Mouse (Mus musculus): ENCODE measurements around the gene Rasal2. TPM values are rescaled to one million over a fixed set of nuclear protein-coding genes. Genes with fewer than 3 reads are reported as not detected.
"Not testable (repeated sequence)": the region's sequence is repeated elsewhere in the genome, so short reads cannot be mapped to it uniquely, and the experiment has no call there.

Gene Rasal2
- polyA plus RNA-seq, 1 experiment from 2014 or later: 13.7 TPM

DNA sequence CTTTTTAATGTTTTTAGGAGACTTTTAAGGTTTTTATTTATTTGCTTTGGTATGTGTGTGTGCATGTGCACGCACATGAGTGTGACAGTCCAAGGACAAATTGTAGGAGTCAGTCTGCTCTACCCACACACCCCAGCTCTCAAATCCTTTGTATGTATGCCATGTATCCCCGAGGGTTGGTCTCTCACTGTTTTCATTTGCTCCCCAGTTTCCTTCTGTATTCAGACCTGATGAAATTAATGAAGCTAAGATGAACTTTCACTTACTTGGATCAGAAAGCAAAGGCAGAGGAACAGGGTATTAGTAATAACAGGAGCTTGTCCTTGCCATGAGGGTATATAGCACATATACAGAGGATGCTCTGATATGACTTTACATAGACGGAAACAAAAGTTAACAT lies 165.1 kb downstream of the Rasal2 start:
- no peak overlapping the region for H3K9ac ChIP-seq (ENCODE audit: low read length)
- H3K27ac ChIP-seq (ENCODE audit: low read length): no peak overlapping the region
- H3K27me3 ChIP-seq (ENCODE audit: control insufficient read depth, insufficient read depth, low read length): no peaks in the 10 kb centered on the region
- 74% methylated on average over 3 of the region's 3 CpGs for WGBS
- H3K9me3 ChIP-seq (replicated peaks; ENCODE audit: control insufficient read depth, low read length): no peaks in the 10 kb centered on the region
- no peak for ATAC-seq (replicated peaks; ENCODE audit: extremely low read depth, insufficient read depth, low FRiP score)
- H3K4me1 ChIP-seq (ENCODE audit: control insufficient read depth, insufficient read depth, low read length): peaks cover 8% of the 10 kb centered on the region
- H3K36me3 ChIP-seq (ENCODE audit: control insufficient read depth, insufficient read depth): no peaks in the 10 kb centered on the region
- no peak overlapping the region for H3K4me2 ChIP-seq (ENCODE audit: low read depth, low read length)
- no peak overlapping the region for H3K4me3 ChIP-seq (ENCODE audit: low read length)

DNA sequence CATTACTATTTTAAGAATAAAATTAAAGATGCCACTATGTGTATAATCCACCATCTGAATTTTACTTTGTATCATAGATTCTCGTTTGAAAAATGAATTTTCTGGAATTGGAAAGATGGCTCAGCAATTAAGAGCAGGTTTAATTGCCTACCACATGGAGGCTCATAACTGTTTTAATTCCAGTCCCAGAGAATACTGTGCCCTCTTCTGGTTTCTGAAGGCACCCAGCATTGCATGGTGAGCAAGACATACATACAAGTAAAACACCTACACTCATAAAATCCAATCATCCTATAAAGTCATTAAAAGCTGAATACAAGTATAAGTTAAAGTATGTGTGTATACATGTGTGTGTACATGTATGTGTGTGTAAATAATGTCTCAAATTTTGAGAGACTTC lies 165.6 kb downstream of the Rasal2 start:
- Histone ChIP-seq H3K4me1 (ENCODE audit: control insufficient read depth, insufficient read depth, low read length) (peaks cover 8% of the 10 kb centered on the region), H3K4me2 (ENCODE audit: low read depth, low read length) (no peak overlapping the region), H3K36me3 (ENCODE audit: control insufficient read depth, insufficient read depth) (no peaks in the 10 kb centered on the region), H3K27me3 (ENCODE audit: control insufficient read depth, insufficient read depth, low read length) (no peaks in the 10 kb centered on the region), H3K27ac (ENCODE audit: low read length) (no peak overlapping the region), H3K9me3 (replicated peaks; ENCODE audit: control insufficient read depth, low read length) (no peaks in the 10 kb centered on the region), H3K9ac (ENCODE audit: low read length) (no peak overlapping the region), H3K4me3 (ENCODE audit: low read length) (no peak overlapping the region)
- WGBS: 74% methylated on average over 1 of the region's 1 CpGs
- ATAC-seq (replicated peaks; ENCODE audit: extremely low read depth, insufficient read depth, low FRiP score): no peak

DNA sequence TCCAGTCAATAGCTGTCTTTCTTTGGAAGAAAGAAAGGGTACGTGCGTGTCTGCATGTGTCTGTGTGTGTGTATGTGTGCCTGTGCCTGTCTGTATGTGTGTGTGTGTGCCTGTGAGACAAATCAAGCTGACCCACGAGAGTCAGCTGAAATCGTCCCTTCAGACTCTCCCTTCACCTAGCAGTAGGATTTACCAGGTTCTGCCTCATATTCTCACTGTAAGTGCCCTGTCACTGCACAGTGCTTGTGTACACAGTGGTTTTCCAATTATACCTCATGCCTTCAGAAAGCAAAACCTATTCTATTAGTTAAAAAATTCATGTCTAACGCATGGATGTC lies 168.0 kb downstream of the Rasal2 start:
- peak overlapping the region; percentile 29; the same call in 1 of the 2 replicates for H3K4me2 ChIP-seq (ENCODE audit: low read depth, low read length)
- peaks cover 8% of the 10 kb centered on the region for H3K4me1 ChIP-seq (ENCODE audit: control insufficient read depth, insufficient read depth, low read length)
- 46% methylated on average over 5 of the region's 5 CpGs for WGBS
- no peaks in the 10 kb centered on the region for H3K9me3 ChIP-seq (replicated peaks; ENCODE audit: control insufficient read depth, low read length)
- H3K4me3 ChIP-seq (ENCODE audit: low read length): no peak overlapping the region
- 0 out of 2 replicates have a peak overlapping the region, but pooled peaks have one; percentile 3 for H3K9ac ChIP-seq (ENCODE audit: low read length)
- ATAC-seq (replicated peaks; ENCODE audit: extremely low read depth, insufficient read depth, low FRiP score): no peak
- H3K27ac ChIP-seq (ENCODE audit: low read length): peak overlapping the region; percentile 17; the same call in 1 of the 2 replicates
- H3K27me3 ChIP-seq (ENCODE audit: control insufficient read depth, insufficient read depth, low read length): no peaks in the 10 kb centered on the region
- no peaks in the 10 kb centered on the region for H3K36me3 ChIP-seq (ENCODE audit: control insufficient read depth, insufficient read depth)

DNA sequence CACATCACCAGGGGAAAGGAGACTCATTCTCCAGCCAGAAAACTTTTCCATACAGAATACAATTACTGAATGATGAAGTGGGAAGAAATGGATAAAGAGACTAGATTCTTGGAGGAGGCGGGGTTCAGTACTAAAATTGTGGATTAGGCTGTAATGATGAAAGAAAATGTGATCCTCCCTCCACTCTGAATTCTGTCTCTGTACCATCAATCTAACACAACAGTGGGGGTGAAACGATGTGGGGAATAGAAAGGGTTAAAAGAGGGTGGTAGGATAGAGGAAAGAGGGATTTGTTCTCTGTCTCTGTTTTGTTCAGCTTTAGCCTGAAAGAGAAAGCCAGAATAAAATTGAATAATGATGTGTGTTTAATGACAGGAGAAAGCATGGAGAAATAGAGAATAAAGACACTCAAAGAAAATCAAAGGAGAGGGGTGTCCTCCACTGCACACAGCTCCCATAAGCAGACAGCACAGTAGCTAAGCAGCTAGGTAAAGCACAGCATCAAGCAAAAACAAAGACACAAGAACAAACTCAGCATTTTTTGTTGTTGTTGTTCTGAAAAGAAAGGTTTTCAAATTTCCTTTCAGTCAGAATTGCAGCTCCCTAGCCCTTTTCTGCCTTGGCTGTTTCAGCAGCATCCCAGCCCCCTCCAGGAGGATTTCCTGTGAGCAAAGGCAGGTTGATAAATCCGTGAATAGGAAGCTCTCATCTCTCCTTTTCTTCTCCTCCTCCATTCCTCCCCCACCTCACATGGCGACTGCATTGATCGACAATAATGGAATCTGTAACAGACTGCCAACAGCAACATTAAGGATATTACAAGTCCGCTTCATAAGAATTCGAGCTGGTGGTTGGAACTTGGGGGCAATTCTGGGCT lies 168.6 kb downstream of the Rasal2 start:
- H3K36me3 ChIP-seq (ENCODE audit: control insufficient read depth, insufficient read depth): no peaks in the 10 kb centered on the region
- no peaks in the 10 kb centered on the region for H3K9me3 ChIP-seq (replicated peaks; ENCODE audit: control insufficient read depth, low read length)
- H3K9ac ChIP-seq (ENCODE audit: low read length): 0 out of 2 replicates have a peak overlapping the region, but pooled peaks have one; percentile 3
- no peak for ATAC-seq (replicated peaks; ENCODE audit: extremely low read depth, insufficient read depth, low FRiP score)
- no peak overlapping the region for H3K4me3 ChIP-seq (ENCODE audit: low read length)
- WGBS: 48% methylated on average over 7 of the region's 7 CpGs
- no peaks in the 10 kb centered on the region for H3K27me3 ChIP-seq (ENCODE audit: control insufficient read depth, insufficient read depth, low read length)
- peak overlapping the region; percentile 17; the same call in 1 of the 2 replicates for H3K27ac ChIP-seq (ENCODE audit: low read length)
- H3K4me1 ChIP-seq (ENCODE audit: control insufficient read depth, insufficient read depth, low read length): peaks cover 8% of the 10 kb centered on the region
- H3K4me2 ChIP-seq (ENCODE audit: low read depth, low read length): peak overlapping the region; percentile 29; the same call in 1 of the 2 replicates

- Histone ChIP-seq H3K27ac (ENCODE audit: low read length) (no peak overlapping the region), H3K4me3 (ENCODE audit: low read length) (no peak overlapping the region), H3K9me3 (replicated peaks; ENCODE audit: control insufficient read depth, low read length) (no peaks in the 10 kb centered on the region), H3K9ac (ENCODE audit: low read length) (no peak overlapping the region), H3K4me1 (ENCODE audit: control insufficient read depth, insufficient read depth, low read length) (peaks cover 6% of the 10 kb centered on the region), H3K27me3 (ENCODE audit: control insufficient read depth, insufficient read depth, low read length) (no peaks in the 10 kb centered on the region), H3K4me2 (ENCODE audit: low read depth, low read length) (no peak overlapping the region), H3K36me3 (ENCODE audit: control insufficient read depth, insufficient read depth) (no peaks in the 10 kb centered on the region)
- 86% methylated on average over 1 of the region's 1 CpGs for WGBS
- ATAC-seq (replicated peaks; ENCODE audit: extremely low read depth, insufficient read depth, low FRiP score): no peak
Measured at GRCm38 (mm10) chr1:157239687-157240086, 172.7 kb downstream of the Rasal2 start.

DNA sequence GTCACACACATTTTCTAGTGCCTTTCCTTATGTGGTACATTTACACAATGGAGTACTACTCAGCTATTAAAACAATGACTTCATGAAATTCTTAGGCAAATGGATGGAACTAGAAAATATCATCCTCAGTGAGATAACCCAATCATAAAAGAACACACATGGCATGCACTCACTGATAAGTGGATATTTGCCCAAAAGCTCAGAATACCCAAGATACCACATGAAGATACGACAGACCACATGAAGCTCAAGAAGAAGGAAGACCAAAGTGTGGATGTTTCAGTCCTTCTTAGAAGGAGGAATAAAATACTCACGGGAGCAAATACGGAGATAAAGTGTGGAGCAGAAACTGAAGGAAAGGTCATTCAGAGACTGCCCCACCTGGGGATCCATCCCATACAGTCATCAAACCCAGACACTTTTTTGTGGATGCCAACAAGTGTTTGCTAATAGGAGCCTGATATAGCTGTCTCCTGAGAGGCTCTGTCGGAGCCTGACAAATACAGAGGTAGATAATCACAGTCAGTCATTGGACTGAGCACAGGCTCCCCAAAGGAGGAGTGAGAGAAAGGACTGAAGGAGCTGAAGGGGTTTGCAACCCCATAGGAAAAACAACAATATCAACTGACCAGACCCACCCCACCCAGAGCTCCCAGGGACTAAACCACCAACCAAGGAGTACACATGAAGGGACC lies 175.6 kb downstream of the Rasal2 start:
- H3K9me3 ChIP-seq (replicated peaks; ENCODE audit: control insufficient read depth, low read length); H3K9ac ChIP-seq (ENCODE audit: low read length); H3K4me1 ChIP-seq (ENCODE audit: control insufficient read depth, insufficient read depth, low read length); H3K4me2 ChIP-seq (ENCODE audit: low read depth, low read length); H3K36me3 ChIP-seq (ENCODE audit: control insufficient read depth, insufficient read depth); H3K27ac ChIP-seq (ENCODE audit: low read length); H3K4me3 ChIP-seq (ENCODE audit: low read length); ATAC-seq (replicated peaks; ENCODE audit: extremely low read depth, insufficient read depth, low FRiP score); H3K27me3 ChIP-seq (ENCODE audit: control insufficient read depth, insufficient read depth, low read length): not testable (repeated sequence)
- 87% methylated on average over 4 of the region's 4 CpGs for WGBS

DNA sequence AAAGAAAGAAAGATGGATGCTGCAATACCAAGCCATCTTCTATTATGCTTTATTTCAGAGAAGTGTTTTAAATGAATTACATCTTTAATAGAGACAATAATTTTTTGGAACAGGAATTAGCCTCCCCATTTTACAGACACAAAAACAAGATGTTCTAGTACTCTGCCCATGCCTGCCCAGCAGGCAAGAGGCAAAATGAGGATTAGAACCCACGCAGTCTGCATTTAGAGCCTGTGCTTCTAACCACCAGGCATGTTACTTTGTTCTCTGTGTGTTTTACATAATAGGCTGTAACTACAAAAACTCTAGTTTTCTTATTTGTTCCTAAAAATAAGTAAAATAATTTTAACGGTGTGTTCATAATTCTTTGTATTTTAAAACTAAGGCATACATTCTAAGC lies 178.9 kb downstream of the Rasal2 start:
- no peak overlapping the region for H3K4me2 ChIP-seq (ENCODE audit: low read depth, low read length)
- H3K9me3 ChIP-seq (replicated peaks; ENCODE audit: control insufficient read depth, low read length): no peaks in the 10 kb centered on the region
- no peak overlapping the region for H3K4me3 ChIP-seq (ENCODE audit: low read length)
- 0 out of 2 replicates have a peak, but pooled peaks cover 2% of the 10 kb centered on the region for H3K4me1 ChIP-seq (ENCODE audit: control insufficient read depth, insufficient read depth, low read length)
- WGBS: 88% methylated on average over 2 of the region's 2 CpGs
- H3K9ac ChIP-seq (ENCODE audit: low read length): no peak overlapping the region
- no peaks in the 10 kb centered on the region for H3K36me3 ChIP-seq (ENCODE audit: control insufficient read depth, insufficient read depth)
- H3K27me3 ChIP-seq (ENCODE audit: control insufficient read depth, insufficient read depth, low read length): no peaks in the 10 kb centered on the region
- ATAC-seq (replicated peaks; ENCODE audit: extremely low read depth, insufficient read depth, low FRiP score): no peak
- no peak overlapping the region for H3K27ac ChIP-seq (ENCODE audit: low read length)

GRCm38 (mm10) chr1:157232372-157232771 lies 180.0 kb downstream of the Rasal2 start:
- no peak overlapping the region for H3K4me3 ChIP-seq (ENCODE audit: low read length)
- no peak overlapping the region for H3K9ac ChIP-seq (ENCODE audit: low read length)
- no peaks in the 10 kb centered on the region for H3K27me3 ChIP-seq (ENCODE audit: control insufficient read depth, insufficient read depth, low read length)
- no peaks in the 10 kb centered on the region for H3K9me3 ChIP-seq (replicated peaks; ENCODE audit: control insufficient read depth, low read length)
- ATAC-seq (replicated peaks; ENCODE audit: extremely low read depth, insufficient read depth, low FRiP score): no peak
- no peaks in the 10 kb centered on the region for H3K36me3 ChIP-seq (ENCODE audit: control insufficient read depth, insufficient read depth)
- H3K4me1 ChIP-seq (ENCODE audit: control insufficient read depth, insufficient read depth, low read length): 0 out of 2 replicates have a peak, but pooled peaks cover 2% of the 10 kb centered on the region
- no peak overlapping the region for H3K4me2 ChIP-seq (ENCODE audit: low read depth, low read length)
- 62% methylated on average over 4 of the region's 4 CpGs for WGBS
- no peak overlapping the region for H3K27ac ChIP-seq (ENCODE audit: low read length)

DNA sequence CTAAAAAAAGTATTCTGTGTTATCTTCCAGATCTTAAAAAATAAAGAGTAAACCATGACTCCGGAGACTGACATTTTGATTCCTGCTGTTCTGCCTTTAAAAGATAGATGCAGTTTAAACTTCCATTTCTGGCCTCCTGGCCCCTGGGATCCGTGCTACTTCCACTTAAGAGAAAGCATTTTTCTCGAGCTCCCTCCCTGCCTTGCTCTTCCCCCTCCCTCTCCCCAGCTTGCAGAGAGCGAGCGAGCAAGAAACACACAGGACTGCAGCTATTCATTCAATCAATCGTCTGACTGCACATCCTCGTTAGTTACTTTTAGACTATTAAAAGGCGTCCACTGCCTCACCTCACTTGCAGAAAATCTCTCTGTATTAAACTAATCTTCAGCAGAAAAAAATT lies 181.4 kb downstream of the Rasal2 start:
- Histone ChIP-seq H3K4me2 (ENCODE audit: low read depth, low read length) (peak overlapping the region; percentile 50), H3K9ac (ENCODE audit: low read length) (peak overlapping the region; percentile 38; the same call in 1 of the 2 replicates), H3K36me3 (ENCODE audit: control insufficient read depth, insufficient read depth) (no peaks in the 10 kb centered on the region), H3K9me3 (replicated peaks; ENCODE audit: control insufficient read depth, low read length) (no peaks in the 10 kb centered on the region), H3K4me1 (ENCODE audit: control insufficient read depth, insufficient read depth, low read length) (0 out of 2 replicates have a peak, but pooled peaks cover 2% of the 10 kb centered on the region), H3K4me3 (ENCODE audit: low read length) (peak overlapping the region; percentile 16; the same call in 1 of the 2 replicates), H3K27ac (ENCODE audit: low read length) (no peak overlapping the region), H3K27me3 (ENCODE audit: control insufficient read depth, insufficient read depth, low read length) (no peaks in the 10 kb centered on the region)
- 21% methylated on average over 8 of the region's 8 CpGs for WGBS
- ATAC-seq (replicated peaks; ENCODE audit: extremely low read depth, insufficient read depth, low FRiP score): no peak

Measured in heart, embryonic 16.5 days (tissue).